Mouse (Mus musculus) kidney, postnatal 0 days (tissue): ENCODE measurements around the gene Cdk11b. TPM values are rescaled to one million over a fixed set of nuclear protein-coding genes. Genes with fewer than 3 reads are reported as not detected.
A peak's percentile ranks its signal among the peaks of the same experiment; 100 is the strongest.
"Not testable (repeated sequence)": the region's sequence is repeated elsewhere in the genome, so short reads cannot be mapped to it uniquely, and the experiment has no call there.

Experiments
- ATAC-seq: fragments of 200-750 bp; cut with Nextera tagmentation; replicated peaks from 2 replicates; pipeline ENCODE4 v1.8.0; 2017; ENCODE audit warnings: low read depth, moderate number of reproducible peaks, moderate TSS enrichment, moderate library complexity; ENCODE audit not compliant: low FRiP score
- DNase-seq: peaks from one replicate; pipeline ENCODE4 v3.0.0-alpha.2; 2016; ENCODE audit warnings: low spot score
- H3K27ac ChIP-seq: fragments of 300-500 bp; sonication (generic); 2 replicates; pipeline ENCODE4 v1.5.1; 2014; ENCODE audit warnings: mild to moderate bottlenecking
- H3K27me3 ChIP-seq: fragments of 300-500 bp; sonication (generic); 2 replicates; pipeline ENCODE4 v1.6.1; 2014; ENCODE audit warnings: low read length, mixed read lengths; ENCODE audit not compliant: insufficient read depth
- H3K36me3 ChIP-seq: fragments of 300-500 bp; sonication (generic); 2 replicates; pipeline ENCODE4 v1.6.1; 2014; ENCODE audit warnings: low read length, mixed read lengths; ENCODE audit not compliant: insufficient read depth
- H3K4me1 ChIP-seq: fragments of 300-500 bp; sonication (generic); replicated peaks from 2 replicates; pipeline ENCODE4 v1.6.1; 2014; ENCODE audit warnings: antibody characterized with exemption, low read length, mixed read lengths; ENCODE audit not compliant: insufficient read depth
- H3K4me2 ChIP-seq: fragments of 300-500 bp; sonication (generic); 2 replicates; pipeline ENCODE4 v1.6.1; 2014; ENCODE audit warnings: mild to moderate bottlenecking, low read length, moderate library complexity, mixed read lengths
- H3K4me3 ChIP-seq: fragments of 300-500 bp; sonication (generic); replicated peaks from 2 replicates; pipeline ENCODE4 v1.5.1; 2014; ENCODE audit warnings: low read depth, low read length
- H3K9ac ChIP-seq: fragments of 300-500 bp; sonication (generic); 2 replicates; pipeline ENCODE4 v1.6.1; 2014; ENCODE audit warnings: low read depth, low read length
- H3K9me3 ChIP-seq: fragments of 300-500 bp; sonication (generic); replicated peaks from 2 replicates; pipeline ENCODE4 v1.6.1; 2016; ENCODE audit warnings: low read length, inconsistent platforms, mixed read lengths
- CTCF ChIP-seq: IDR thresholded peaks from 2 replicates; pipeline ENCODE4 v1.5.1; 2016; ENCODE audit warnings: antibody characterized with exemption, low read depth, mild to moderate bottlenecking, moderate library complexity
- WGBS: fragments of 180-500 bp; shearing (Covaris S2); extraction: QIAGEN DNeasy Blood & Tissue Kit; methylation state at CpG from one replicate; pipeline ENCODE4 v1.1.7; 2014; 5-methylcytosine and 5-hydroxymethylcytosine counted together
- polyA plus RNA-seq: library from polyadenylated mRNA; unstranded; fragments of >200 nt; fragmentation: Nextera tagmentation; extraction: Ambion mirVana; gene quantifications from 2 replicates; pipeline ENCODE4 v1.2.1, GENCODE M21; 2015

The Cdk11b gene
- polyA plus RNA-seq, 1 experiment from 2014 or later = 60.0 TPM

DNA sequence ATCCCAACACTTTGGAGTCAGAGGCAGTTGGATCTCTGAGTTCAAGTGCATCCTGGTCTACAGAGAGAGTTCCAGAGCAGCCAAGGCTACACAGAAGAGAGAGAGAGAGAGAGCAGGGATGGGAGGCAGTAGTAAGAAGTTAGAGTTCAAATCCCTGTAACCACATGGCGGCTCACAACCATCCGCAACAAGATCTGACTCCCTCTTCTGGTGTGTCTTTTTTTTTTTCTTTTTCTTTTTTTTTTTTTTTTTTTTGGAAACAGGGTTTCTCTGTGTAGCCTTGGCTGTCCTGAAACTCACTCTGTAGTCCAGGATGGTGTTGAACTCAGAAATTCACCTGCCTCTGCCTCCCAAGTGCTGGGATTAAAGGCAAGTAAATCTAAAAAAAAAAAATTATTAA is 47.4 kb downstream of the Cdk11b start:
- Histone ChIP-seq H3K4me1 (peaks cover 5% of the 10 kb centered on the region), H3K9ac (no peak overlapping the region), H3K27me3 (no peaks in the 10 kb centered on the region), H3K9me3 (no peaks in the 10 kb centered on the region), H3K36me3 (no peaks in the 10 kb centered on the region), H3K27ac (no peak overlapping the region), H3K4me3 (no peak overlapping the region), H3K4me2 (no peak overlapping the region)
- ATAC-seq (no peak), DNase-seq (no peak)
- no peak for TF ChIP-seq CTCF
- 54% methylated on average over 2 of the region's 2 CpGs for WGBS

DNA sequence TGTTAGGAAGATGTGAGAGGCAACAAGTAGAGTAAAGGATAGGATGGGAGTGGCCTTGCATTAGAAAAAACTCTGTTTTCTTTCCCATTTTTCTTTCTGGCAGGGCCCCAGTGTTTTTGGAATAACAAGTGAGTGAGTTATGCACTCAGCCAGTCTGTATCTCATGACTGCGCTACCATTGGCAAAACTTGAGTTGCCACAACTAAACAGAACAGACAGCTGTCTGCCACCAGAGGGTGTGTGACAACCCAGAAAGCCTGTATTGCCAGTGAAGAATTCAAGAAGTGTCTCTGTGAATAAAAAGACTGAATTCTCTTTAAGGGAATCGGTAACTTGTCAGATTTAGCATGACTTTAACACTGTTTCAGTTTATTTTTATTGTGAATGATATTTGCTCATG is 51.3 kb downstream of the Cdk11b start:
- H3K27ac ChIP-seq = no peak overlapping the region
- TF ChIP-seq CTCF = peak; percentile 61
- no peaks in the 10 kb centered on the region for H3K4me1 ChIP-seq
- H3K4me3 ChIP-seq = no peak overlapping the region
- no peak overlapping the region for H3K4me2 ChIP-seq
- no peak for DNase-seq
- H3K9me3 ChIP-seq = no peaks in the 10 kb centered on the region
- 78% methylated on average over 2 of the region's 2 CpGs for WGBS
- H3K36me3 ChIP-seq = no peaks in the 10 kb centered on the region
- ATAC-seq = no peak
- H3K27me3 ChIP-seq = no peaks in the 10 kb centered on the region
- H3K9ac ChIP-seq = no peak overlapping the region

DNA sequence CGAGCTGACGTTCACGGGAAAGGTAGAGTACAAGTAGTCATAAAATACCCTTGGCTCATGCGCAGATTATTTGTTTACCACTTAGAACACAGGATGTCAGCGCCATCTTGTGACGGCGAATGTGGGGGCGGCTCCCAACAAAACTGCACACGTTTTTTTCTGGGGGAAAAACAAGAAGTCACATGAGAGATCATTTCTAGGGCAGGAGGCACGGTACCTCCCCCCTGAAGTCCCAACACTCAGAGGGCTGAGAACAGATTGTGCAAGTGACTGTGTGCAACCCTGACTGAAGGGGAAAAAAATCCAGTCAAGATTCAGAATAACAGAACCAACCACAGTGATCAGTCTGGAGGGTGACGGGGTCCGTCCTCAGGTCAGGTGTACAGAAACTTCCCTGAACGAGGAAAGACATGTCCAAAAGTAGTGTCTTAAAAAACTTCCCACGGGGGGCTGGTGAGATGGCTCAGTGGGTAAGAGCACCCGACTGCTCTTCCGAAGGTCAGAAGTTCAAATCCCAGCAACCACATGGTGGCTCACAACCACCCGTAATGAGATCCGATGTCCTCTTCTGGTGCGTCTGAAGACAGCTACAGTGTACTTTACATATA is 59.1 kb downstream of the Cdk11b start:
- not testable (repeated sequence) for H3K36me3 ChIP-seq, H3K4me1 ChIP-seq, H3K4me2 ChIP-seq, ATAC-seq, H3K27me3 ChIP-seq, H3K4me3 ChIP-seq, DNase-seq, H3K9ac ChIP-seq, H3K9me3 ChIP-seq, H3K27ac ChIP-seq
- 91% methylated on average over 16 of the region's 19 CpGs for WGBS

DNA sequence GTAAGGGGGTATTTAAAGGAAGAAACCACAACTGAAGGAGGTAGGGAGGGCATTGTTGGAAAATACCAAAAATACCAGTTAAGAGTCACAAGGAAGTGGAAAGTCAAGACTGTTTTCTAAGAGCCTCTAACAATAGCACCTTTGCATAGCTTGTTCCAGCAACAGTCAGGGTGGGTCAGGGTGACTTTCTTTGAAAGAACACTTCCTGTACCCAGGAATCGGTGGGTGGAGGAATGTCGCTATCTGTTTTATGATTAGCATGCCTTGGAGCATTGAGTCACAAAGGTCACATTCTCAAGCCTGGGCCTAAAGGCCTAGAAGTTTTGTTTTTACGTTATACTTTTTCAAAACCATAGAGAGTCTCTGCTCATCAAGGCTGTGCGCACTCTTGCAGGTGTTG is 63.1 kb downstream of the Cdk11b start:
- not testable (repeated sequence) for H3K27ac ChIP-seq, H3K27me3 ChIP-seq, H3K36me3 ChIP-seq, H3K4me2 ChIP-seq, DNase-seq, H3K9ac ChIP-seq, ATAC-seq, H3K4me3 ChIP-seq, H3K4me1 ChIP-seq, H3K9me3 ChIP-seq
- 72% methylated on average over 4 of the region's 4 CpGs for WGBS

DNA sequence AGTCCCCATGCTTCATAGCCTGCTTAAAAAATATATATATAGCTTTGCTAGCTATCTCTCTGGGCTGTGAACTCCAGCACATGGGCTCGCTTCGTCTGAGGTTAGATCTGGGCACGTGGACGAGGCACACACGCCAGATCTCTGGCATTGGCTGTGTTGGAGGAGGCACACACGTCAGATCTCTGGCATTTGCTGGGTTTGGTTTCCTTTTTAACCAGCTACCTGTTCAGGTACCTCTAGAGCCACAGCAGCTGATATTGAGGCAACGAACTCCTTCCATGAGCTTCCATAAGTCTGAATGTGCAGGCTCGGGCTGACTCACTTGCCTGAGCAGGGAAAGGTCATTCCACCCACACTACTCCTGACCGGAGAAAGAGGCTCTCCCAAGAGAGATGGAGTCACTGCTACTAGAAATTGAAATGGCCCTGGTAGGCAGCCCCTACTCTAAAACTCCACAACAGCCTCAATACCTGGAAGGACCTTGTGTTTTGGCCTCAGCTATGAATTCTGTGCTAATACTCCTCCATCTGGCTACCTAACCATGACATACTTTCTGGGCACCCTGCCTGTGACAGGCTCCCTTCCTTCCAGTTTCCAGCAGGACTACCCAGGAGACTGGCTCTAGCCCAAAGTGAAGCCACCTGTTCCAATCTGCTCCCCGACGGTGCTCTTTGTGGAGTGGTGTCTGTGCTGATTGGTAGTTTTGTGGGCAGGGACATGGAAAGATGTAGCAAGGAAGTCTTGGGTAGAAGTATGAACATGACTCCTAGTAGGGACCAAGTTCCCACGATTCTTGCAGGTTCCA is 66.1 kb downstream of the Cdk11b start:
- H3K27me3 ChIP-seq = no peaks in the 10 kb centered on the region
- H3K36me3 ChIP-seq = no peaks in the 10 kb centered on the region
- no peak overlapping the region for H3K27ac ChIP-seq
- H3K9ac ChIP-seq = no peak overlapping the region
- 77% methylated on average over 12 of the region's 12 CpGs for WGBS
- H3K4me1 ChIP-seq = 0 out of 2 replicates have a peak, but pooled peaks cover 6% of the 10 kb centered on the region
- no peak for TF ChIP-seq CTCF
- DNase-seq = no peak
- no peak overlapping the region for H3K4me3 ChIP-seq
- no peak for ATAC-seq
- no peak overlapping the region for H3K4me2 ChIP-seq
- H3K9me3 ChIP-seq = no peaks in the 10 kb centered on the region

DNA sequence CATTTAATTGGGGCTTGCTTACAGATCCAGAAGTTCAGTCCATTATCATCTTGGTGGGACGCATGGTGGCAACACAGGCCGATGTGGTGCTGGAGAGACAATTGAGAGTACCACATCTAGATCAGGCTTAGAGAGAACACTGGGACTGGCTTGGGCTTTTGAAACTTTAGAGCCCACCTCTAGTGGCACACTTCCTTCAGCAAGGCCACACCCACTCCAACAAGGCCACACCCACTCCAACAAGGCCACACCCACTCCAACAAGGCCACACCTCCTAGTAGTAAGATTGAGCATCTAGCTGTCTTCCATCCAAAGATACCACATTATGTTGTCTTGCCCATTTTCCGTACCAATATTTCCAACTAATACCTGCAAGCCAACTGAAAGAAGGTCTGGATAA is 67.8 kb downstream of the Cdk11b start:
- 0 out of 2 replicates have a peak, but pooled peaks cover 6% of the 10 kb centered on the region for H3K4me1 ChIP-seq
- no peaks in the 10 kb centered on the region for H3K36me3 ChIP-seq
- ATAC-seq (no peak), DNase-seq (no peak)
- no peak overlapping the region for H3K4me3 ChIP-seq
- H3K9me3 ChIP-seq = no peaks in the 10 kb centered on the region
- H3K4me2 ChIP-seq = no peak overlapping the region
- no peak for TF ChIP-seq CTCF
- WGBS = 97% methylated on average over 3 of the region's 3 CpGs
- no peak overlapping the region for H3K27ac ChIP-seq
- H3K27me3 ChIP-seq = no peaks in the 10 kb centered on the region
- no peak overlapping the region for H3K9ac ChIP-seq
